7 mouse cellular contexts compared by ENCODE assay signal in the genomic region with DNA sequence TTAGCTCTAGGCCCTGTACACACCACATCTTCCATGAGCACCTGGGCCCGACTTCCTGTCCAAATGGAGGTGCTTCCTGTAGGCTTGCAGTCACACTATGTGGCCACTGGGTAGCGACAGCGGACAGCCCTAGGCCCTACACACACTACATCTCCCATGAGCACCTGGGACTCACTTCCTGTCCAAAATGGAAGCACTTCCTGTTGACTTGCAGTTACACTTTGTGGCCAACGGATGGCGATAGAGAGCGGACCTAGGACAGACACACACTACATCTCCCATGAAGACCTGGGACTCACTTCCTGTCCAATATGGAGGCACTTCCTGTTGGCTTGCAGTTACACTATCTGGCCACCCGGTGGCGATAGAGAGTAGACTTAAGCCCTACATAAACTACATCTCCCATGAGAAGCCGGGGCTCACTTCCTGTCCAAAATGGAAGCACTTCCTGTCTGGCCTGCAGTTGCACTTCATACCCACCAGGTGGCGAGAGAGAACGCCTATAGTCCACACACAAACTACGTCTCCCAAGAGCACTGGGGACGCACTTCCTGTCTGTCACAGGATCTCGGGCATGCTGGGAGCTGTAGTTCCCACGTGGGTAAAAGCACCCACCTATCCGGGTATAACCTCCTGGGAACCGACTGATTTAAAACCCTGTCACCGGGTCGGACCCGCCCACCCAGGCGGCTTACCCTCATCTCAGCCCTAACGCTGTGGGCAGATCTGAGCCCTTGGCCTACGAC.
A peak's percentile ranks its signal among the peaks of the same experiment; 100 is the strongest.
DNase-seq lines count a peak whose midpoint lies in the region; ATAC-seq lines count a peak whose summit lies in the region.

No protein-coding gene starts in this region.

- no peak overlapping the region for H3K9ac ChIP-seq in embryonic facial prominence, embryonic 12.5 days
- no peak overlapping the region for H3K9ac ChIP-seq in limb, embryonic 11.5 days (ENCODE audit: low read length)
- H3K9ac ChIP-seq in midbrain, embryonic 14.5 days (replicated peaks; ENCODE audit: low read length), result no peak overlapping the region

- no peaks in the 10 kb centered on the region for H3K36me3 ChIP-seq in embryonic facial prominence, embryonic 12.5 days
- no peaks in the 10 kb centered on the region for H3K36me3 ChIP-seq in limb, embryonic 11.5 days (ENCODE audit: control insufficient read depth, insufficient read depth, low read length)
- no peaks in the 10 kb centered on the region for H3K36me3 ChIP-seq in midbrain, embryonic 14.5 days (ENCODE audit: control insufficient read depth, insufficient read depth, low read length)

- WGBS in embryonic facial prominence, embryonic 12.5 days, result 14% methylated on average over 23 of the region's 23 CpGs
- WGBS in limb, embryonic 11.5 days, result 10% methylated on average over 23 of the region's 23 CpGs
- WGBS in midbrain, embryonic 14.5 days, result 12% methylated on average over 23 of the region's 23 CpGs

- peak; percentile 80 for DNase-seq in adrenal gland, postnatal 25 days
- peak; percentile 100 for DNase-seq in heart, adult 11 months
- peak; percentile 88 for DNase-seq in kidney, adult 18-20 months
- DNase-seq in limb, embryonic 11.5 days (ENCODE audit: low spot score), result peak; percentile 92
- DNase-seq in midbrain, embryonic 14.5 days, result peak; percentile 97
- DNase-seq in spleen, adult 18-20 months, result peak; percentile 75 to 84

- ATAC-seq in embryonic facial prominence, embryonic 12.5 days (ENCODE audit: insufficient number of reproducible peaks, insufficient read depth, low FRiP score, low TSS enrichment), result peak; percentile 98
- peak; percentile 98 for ATAC-seq in limb, embryonic 11.5 days (ENCODE audit: insufficient number of reproducible peaks, low FRiP score, low TSS enrichment, low read depth)
- ATAC-seq in midbrain, embryonic 14.5 days (ENCODE audit: low FRiP score, low TSS enrichment), result peak; percentile 96

- no peaks in the 10 kb centered on the region for H3K9me3 ChIP-seq in embryonic facial prominence, embryonic 12.5 days
- H3K9me3 ChIP-seq in limb, embryonic 11.5 days (ENCODE audit: control insufficient read depth, low read length), result no peaks in the 10 kb centered on the region
- H3K9me3 ChIP-seq in midbrain, embryonic 14.5 days (ENCODE audit: control insufficient read depth, low read length), result 0 out of 2 replicates have a peak, but pooled peaks cover 2% of the 10 kb centered on the region

- peak overlapping the region; percentile 26 for H3K4me3 ChIP-seq in embryonic facial prominence, embryonic 12.5 days
- no peak overlapping the region for H3K4me3 ChIP-seq in limb, embryonic 11.5 days (ENCODE audit: low read depth, low read length)
- peak overlapping the region; percentile 29; the same call in 1 of the 2 replicates for H3K4me3 ChIP-seq in midbrain, embryonic 14.5 days (replicated peaks; ENCODE audit: low read depth, low read length)

- no peaks in the 10 kb centered on the region for H3K27me3 ChIP-seq in embryonic facial prominence, embryonic 12.5 days
- no peaks in the 10 kb centered on the region for H3K27me3 ChIP-seq in limb, embryonic 11.5 days (ENCODE audit: control insufficient read depth, insufficient read depth, low read length)
- no peaks in the 10 kb centered on the region for H3K27me3 ChIP-seq in midbrain, embryonic 14.5 days (ENCODE audit: control insufficient read depth, insufficient read depth, low read length)

- no peaks in the 10 kb centered on the region for H3K4me1 ChIP-seq in embryonic facial prominence, embryonic 12.5 days
- no peaks in the 10 kb centered on the region for H3K4me1 ChIP-seq in limb, embryonic 11.5 days (ENCODE audit: control insufficient read depth, insufficient read depth, low read length)
- no peaks in the 10 kb centered on the region for H3K4me1 ChIP-seq in midbrain, embryonic 14.5 days (ENCODE audit: control insufficient read depth, insufficient read depth, low read length)

- H3K4me2 ChIP-seq in embryonic facial prominence, embryonic 12.5 days (replicated peaks), result peak overlapping the region; percentile 24
- H3K4me2 ChIP-seq in limb, embryonic 11.5 days (ENCODE audit: low read depth, severe bottlenecking), result no peak overlapping the region
- H3K4me2 ChIP-seq in midbrain, embryonic 14.5 days (ENCODE audit: low read length), result peak overlapping the region; percentile 38

- no peak overlapping the region for H3K27ac ChIP-seq in embryonic facial prominence, embryonic 12.5 days
- no peak overlapping the region for H3K27ac ChIP-seq in limb, embryonic 11.5 days (replicated peaks; ENCODE audit: low read depth, low read length)
- no peak overlapping the region for H3K27ac ChIP-seq in midbrain, embryonic 14.5 days (replicated peaks; ENCODE audit: low read depth, low read length)
